ENCODE assay signal across 7 mouse cellular contexts in genomic region chr15:99024668-99025314, GRCm38 (mm10). TPM values are rescaled to one million over a fixed set of nuclear protein-coding genes. Genes with fewer than 3 reads are reported as not detected.
DNase-seq lines count a peak whose midpoint lies in the region; ATAC-seq lines count a peak whose summit lies in the region.

No protein-coding gene starts in this region.

- ATAC-seq in CD4-positive, CD25-positive, alpha-beta regulatory T cell, adult 4 months = peak; percentile 55

- DNase-seq in A20 (ENCODE audit: low read depth, low spot score) = peak; percentile 88
- DNase-seq in brain, adult 2 months (ENCODE audit: low read depth, low spot score) = peak; percentile 89
- DNase-seq in forelimb bud, embryonic 11.5 days (ENCODE audit: low read depth, low spot score) = peak; percentile 81
- peak; percentile 78 for DNase-seq in layer of hippocampus, adult 11-12 months (ENCODE audit: low spot score)
- DNase-seq in lung, postnatal 10 days = peak; percentile 87
- DNase-seq in spleen, adult 18-20 months = peak; percentile 50 to 81

RNA-seq across cellular contexts. Expression of gene Tuba1c, which starts 4.9 kb away (rescaled TPM):
- 100 to 1,000 TPM in 1 of 2 experiments, 10 to 100 TPM in 1; 74.6 to 131 TPM for polyA plus RNA-seq in CD4-positive, CD25-positive, alpha-beta regulatory T cell, adult 4 months (2017; shearing (Covaris generic))

RNA-seq across cellular contexts. Expression of gene Prph, which starts 30.2 kb away (rescaled TPM):
- polyA plus RNA-seq in CD4-positive, CD25-positive, alpha-beta regulatory T cell, adult 4 months (2017; shearing (Covaris generic)) = not detected

RNA-seq across cellular contexts. Expression of gene Troap, which starts 49.6 kb away (rescaled TPM):
- polyA plus RNA-seq in CD4-positive, CD25-positive, alpha-beta regulatory T cell, adult 4 months (2017; shearing (Covaris generic)) = 1 to 10 TPM in 1 of 2 experiments, under 1 TPM in 1; 0.59 to 1.3 TPM

Comparison
In these comparisons a context has a peak if more than half of its experiments do, and no peak if none do; other contexts are left out.
1. Peak in every context shown above with its lines: DNase-seq and ATAC-seq.